Mouse (Mus musculus) testis, adult 2 months (tissue): ENCODE data around the gene Snx9. TPM values are rescaled to one million over a fixed set of nuclear protein-coding genes. Genes with fewer than 3 reads are reported as not detected.

ENCODE experiments used
- H3K27ac ChIP-seq: fragments of 200-500 bp; 2 replicates; pipeline ENCODE4 v1.5.1; 2012; ENCODE audit warnings: low read depth, low read length; ENCODE audit not compliant: control insufficient read depth, insufficient read depth
- H3K27me3 ChIP-seq: fragments of 200-500 bp; 2 replicates; pipeline ENCODE4 v1.6.1; 2012; ENCODE audit warnings: mild to moderate bottlenecking, low read length, moderate library complexity; ENCODE audit not compliant: control insufficient read depth, insufficient read depth
- H3K36me3 ChIP-seq: fragments of 200-500 bp; 2 replicates; pipeline ENCODE4 v1.6.1; 2012; ENCODE audit warnings: mild to moderate bottlenecking, low read length; ENCODE audit not compliant: control insufficient read depth, insufficient read depth
- H3K4me1 ChIP-seq: fragments of 200-500 bp; 2 replicates; pipeline ENCODE4 v1.6.1; 2012; ENCODE audit warnings: low read length; ENCODE audit not compliant: control insufficient read depth, insufficient read depth
- H3K4me3 ChIP-seq: fragments of 200-500 bp; 2 replicates; pipeline ENCODE4 v1.5.1; 2012; ENCODE audit warnings: low read depth, mild to moderate bottlenecking, low read length, moderate library complexity, mixed read lengths; ENCODE audit not compliant: control insufficient read depth
- CTCF ChIP-seq: fragments of 200-500 bp; IDR thresholded peaks from 2 replicates; pipeline ENCODE4 v1.5.1; 2012; ENCODE audit warnings: low read depth, mild to moderate bottlenecking, inconsistent platforms, low read length, moderate library complexity; ENCODE audit not compliant: control insufficient read depth, insufficient read depth, insufficient replicate concordance
- POLR2A ChIP-seq: fragments of 200-500 bp; IDR thresholded peaks from 2 replicates; pipeline ENCODE4 v1.6.1; 2012; ENCODE audit warnings: low read depth, mild to moderate bottlenecking, inconsistent platforms, low read length, moderate library complexity; ENCODE audit not compliant: control insufficient read depth
- polyA plus RNA-seq: library from polyadenylated mRNA; depleted of rRNA; stranded (reverse); fragments of >200 nt; gene quantifications from 2 replicates; pipeline ENCODE4 v1.2.3, GENCODE M21; 2012

Gene Snx9
- polyA plus RNA-seq, 1 experiment = 7.1 TPM

DNA sequence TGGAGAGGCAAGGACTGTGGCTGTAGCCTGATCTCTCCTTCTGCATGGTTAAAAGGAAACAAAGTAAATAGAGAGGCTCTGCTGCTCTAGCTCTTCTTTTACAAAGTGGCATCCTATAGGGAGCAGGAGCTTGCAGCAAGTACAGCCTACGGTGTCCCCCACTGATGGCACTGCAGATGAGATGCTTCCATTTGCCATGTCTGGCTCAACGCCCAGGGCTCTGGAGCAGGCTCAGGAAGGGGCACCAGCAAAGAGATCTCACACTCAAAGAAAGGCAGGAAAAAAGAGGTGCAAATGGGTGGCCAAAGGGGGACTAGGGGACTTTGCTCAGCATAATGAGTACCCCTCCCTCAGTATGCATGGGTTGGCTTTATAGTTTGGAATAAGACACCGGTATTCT lies 7.0 kb upstream of the Snx9 start:
- H3K4me3 ChIP-seq = no peak overlapping the region
- H3K27me3 ChIP-seq = no peaks in the 10 kb centered on the region
- H3K36me3 ChIP-seq = no peaks in the 10 kb centered on the region
- H3K27ac ChIP-seq = no peak overlapping the region
- H3K4me1 ChIP-seq = no peaks in the 10 kb centered on the region
- TF ChIP-seq POLR2A = no peak
- no peak for TF ChIP-seq CTCF

DNA sequence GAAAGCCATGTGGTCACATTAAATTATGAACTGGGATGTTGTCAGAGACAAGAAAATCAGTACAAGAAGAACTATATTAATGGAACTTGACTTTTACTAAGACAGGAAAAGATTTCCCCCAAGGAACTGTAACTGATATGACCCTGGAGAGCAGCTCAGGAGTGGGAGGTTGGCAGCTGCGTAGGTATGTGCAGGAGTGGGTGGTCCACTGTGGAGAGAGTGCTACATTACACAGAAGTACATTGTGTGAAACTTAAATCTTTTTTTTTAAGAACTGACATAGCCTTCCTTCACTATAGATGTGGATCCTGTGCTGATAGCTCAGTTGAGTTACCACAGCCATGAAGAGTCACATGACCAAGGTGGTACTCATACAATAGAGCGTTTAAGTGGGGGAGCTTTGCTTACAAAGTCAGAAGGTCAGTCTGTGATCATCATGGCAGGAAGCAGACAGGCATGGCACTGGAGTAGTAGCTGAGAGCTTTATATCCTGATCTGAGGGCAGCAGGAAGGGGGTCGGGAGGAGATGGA lies 6.3 kb upstream of the Snx9 start:
- no peak overlapping the region for H3K4me3 ChIP-seq
- TF ChIP-seq CTCF = no peak
- no peak for TF ChIP-seq POLR2A
- H3K36me3 ChIP-seq = no peaks in the 10 kb centered on the region
- no peak overlapping the region for H3K27ac ChIP-seq
- H3K27me3 ChIP-seq = no peaks in the 10 kb centered on the region
- H3K4me1 ChIP-seq = no peaks in the 10 kb centered on the region

DNA sequence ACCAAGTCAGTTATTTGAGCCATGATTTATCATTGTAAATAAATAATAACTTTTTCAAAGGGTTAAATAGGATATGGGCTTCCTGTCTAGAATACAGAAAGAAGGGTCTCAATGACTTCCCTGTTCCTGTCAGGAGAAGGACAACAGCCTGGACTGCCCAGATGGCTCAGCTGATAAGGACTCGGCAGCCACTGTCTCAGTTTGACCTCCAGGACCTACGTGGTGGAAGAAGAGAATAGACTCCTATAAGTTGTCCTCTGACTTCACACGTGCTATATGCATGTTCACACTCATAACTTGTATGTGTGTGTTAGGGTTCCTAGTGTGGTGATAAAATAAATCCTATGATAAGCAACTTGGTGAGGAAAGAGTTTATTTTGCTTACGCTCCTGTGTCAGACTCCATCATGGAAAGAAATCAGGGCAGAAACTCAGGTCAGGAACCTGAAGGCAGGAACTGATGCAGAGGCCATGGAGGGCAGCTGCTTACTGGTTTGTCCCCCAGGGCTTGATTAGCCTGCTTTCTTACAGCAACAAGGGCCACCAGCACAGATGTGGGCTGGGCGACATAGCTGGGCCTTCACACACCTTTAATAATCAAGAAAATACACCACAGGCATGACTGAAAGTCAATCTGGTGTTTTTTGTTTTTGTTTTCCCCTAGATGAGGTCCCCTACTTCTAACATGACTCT lies 1.4 kb upstream of the Snx9 start:
- Histone ChIP-seq H3K4me3 (no peak overlapping the region), H3K27me3 (no peaks in the 10 kb centered on the region), H3K4me1 (peaks cover 5% of the 10 kb centered on the region), H3K36me3 (no peaks in the 10 kb centered on the region), H3K27ac (no peak overlapping the region)
- no peak for TF ChIP-seq POLR2A
- TF ChIP-seq CTCF = no peak

DNA sequence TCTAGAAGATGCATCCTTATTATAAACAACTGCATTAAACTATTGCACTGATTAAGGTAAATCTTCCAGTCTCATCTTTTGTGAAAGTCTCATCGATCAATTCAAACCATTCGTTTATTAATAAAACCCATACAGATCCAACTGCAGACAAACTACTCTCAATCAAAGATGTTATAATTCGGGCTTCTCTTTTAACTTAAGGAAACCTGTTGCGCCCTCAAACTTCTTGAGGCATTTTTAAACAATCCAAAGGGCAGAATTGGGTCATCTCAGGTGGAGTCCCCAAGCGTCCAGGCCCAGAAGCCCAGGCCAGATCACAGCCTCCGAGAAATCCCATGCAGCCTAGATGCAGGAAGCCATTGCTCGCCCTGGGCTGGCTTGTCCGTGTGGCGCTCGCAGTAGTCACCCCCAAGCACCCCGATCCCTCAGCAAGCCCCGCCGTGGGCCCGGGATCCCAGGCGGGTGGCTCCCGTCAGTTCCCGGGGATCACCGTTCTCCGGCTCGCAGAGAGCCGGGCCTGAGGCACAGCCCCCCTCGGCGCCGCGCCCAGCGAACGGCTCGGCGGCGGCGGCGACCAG lies 490 bp upstream of the Snx9 start:
- Histone ChIP-seq H3K4me1 (peaks cover 5% of the 10 kb centered on the region), H3K27ac (peak overlapping the region; percentile 97), H3K4me3 (peak overlapping the region; percentile 98), H3K36me3 (no peaks in the 10 kb centered on the region), H3K27me3 (no peaks in the 10 kb centered on the region)
- TF ChIP-seq CTCF (no peak), POLR2A (no peak)

- Histone ChIP-seq H3K4me1 (peaks cover 5% of the 10 kb centered on the region), H3K4me3 (peak overlapping the region; percentile 98), H3K27ac (peak overlapping the region; percentile 97), H3K27me3 (no peaks in the 10 kb centered on the region), H3K36me3 (no peaks in the 10 kb centered on the region)
- TF ChIP-seq CTCF (no peak), POLR2A (no peak)
Observed at GRCm38 (mm10) chr17:5841943-5842273, 779 bp downstream of the Snx9 start.

DNA sequence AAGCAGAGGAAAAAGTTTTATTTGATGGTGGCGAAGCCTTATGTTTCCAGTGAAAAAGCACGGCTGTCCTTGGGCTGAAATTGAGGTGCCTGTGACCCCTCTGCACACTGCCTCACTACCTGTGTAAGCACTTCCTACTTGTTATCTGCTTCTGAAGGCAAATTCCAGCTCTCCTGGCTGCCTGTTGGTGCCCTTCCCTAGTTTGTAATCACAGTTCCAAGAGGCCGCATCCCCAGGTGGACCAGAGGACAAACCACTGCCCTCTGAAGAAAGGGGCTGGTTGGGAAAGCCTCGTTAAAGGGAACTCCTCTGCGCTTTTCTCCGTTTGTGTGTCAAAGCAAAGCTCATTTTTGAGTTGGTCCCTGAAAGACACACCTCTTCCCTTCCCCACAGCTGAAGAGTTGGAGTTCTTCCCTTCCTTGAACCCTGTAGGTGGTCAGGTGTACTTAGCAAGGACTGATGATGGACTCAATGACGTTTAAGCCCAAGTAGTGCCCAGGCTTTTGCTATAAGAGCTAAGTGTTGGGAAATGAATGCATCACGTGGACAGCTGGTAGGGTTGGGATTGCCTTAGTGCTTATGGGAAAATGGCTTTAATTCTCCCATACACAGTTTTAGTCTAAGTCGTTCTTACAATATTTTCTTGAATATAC lies 2.0 kb downstream of the Snx9 start:
- Histone ChIP-seq H3K36me3 (no peaks in the 10 kb centered on the region), H3K4me3 (no peak overlapping the region), H3K27ac (no peak overlapping the region), H3K27me3 (no peaks in the 10 kb centered on the region), H3K4me1 (peaks cover 5% of the 10 kb centered on the region)
- TF ChIP-seq POLR2A = no peak

- Histone ChIP-seq H3K4me1 (peaks cover 5% of the 10 kb centered on the region), H3K36me3 (no peaks in the 10 kb centered on the region), H3K27ac (no peak overlapping the region), H3K27me3 (no peaks in the 10 kb centered on the region), H3K4me3 (no peak overlapping the region)
- TF ChIP-seq CTCF (no peak), POLR2A (no peak)
Observed at GRCm38 (mm10) chr17:5843641-5843990, 2.5 kb downstream of the Snx9 start.

DNA sequence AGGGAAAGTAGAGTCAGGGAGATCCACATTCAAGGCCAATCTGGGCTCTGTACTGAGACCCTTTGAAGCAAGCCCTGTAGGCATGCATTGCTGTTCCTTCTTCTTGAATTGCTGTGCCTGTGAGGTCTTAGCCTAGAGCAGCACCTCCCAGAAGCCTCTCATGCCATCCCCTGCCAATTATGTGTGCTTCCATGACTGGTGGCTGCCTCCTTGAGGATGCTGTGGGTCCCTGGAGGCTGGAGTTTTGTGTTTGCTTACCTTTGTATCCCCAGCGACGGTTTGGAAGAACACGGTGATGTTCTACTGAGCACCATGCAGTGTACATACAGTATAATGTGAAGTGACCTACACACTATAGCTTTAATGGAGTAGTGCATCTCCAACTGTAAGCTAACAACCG lies 4.2 kb downstream of the Snx9 start:
- no peaks in the 10 kb centered on the region for H3K36me3 ChIP-seq
- no peak for TF ChIP-seq POLR2A
- no peak for TF ChIP-seq CTCF
- H3K27me3 ChIP-seq = no peaks in the 10 kb centered on the region
- no peak overlapping the region for H3K27ac ChIP-seq
- H3K4me3 ChIP-seq = no peak overlapping the region
- peaks cover 11% of the 10 kb centered on the region for H3K4me1 ChIP-seq
